Mouse (Mus musculus) hindbrain, embryonic 12.5 days (tissue): ENCODE results near the gene Usp7. TPM values are rescaled to one million over a fixed set of nuclear protein-coding genes. Genes with fewer than 3 reads are reported as not detected.

Experiments
- ATAC-seq: fragments of 200-750 bp; cut with Nextera tagmentation; 2 replicates; pipeline ENCODE4 v1.8.0; 2017; ENCODE audit warnings: moderate TSS enrichment; ENCODE audit not compliant: low FRiP score
- H3K27ac ChIP-seq: fragments of 300-500 bp; sonication (generic); 2 replicates; pipeline ENCODE4 v1.5.1; 2016; ENCODE audit warnings: mild to moderate bottlenecking
- H3K27me3 ChIP-seq: fragments of 300-500 bp; sonication (generic); 2 replicates; pipeline ENCODE4 v1.6.1; 2016; ENCODE audit warnings: mild to moderate bottlenecking
- H3K36me3 ChIP-seq: fragments of 300-500 bp; sonication (generic); 2 replicates; pipeline ENCODE4 v1.6.1; 2016; ENCODE audit warnings: mild to moderate bottlenecking
- H3K4me1 ChIP-seq: fragments of 300-500 bp; sonication (generic); 2 replicates; pipeline ENCODE4 v1.6.1; 2016
- H3K4me2 ChIP-seq: fragments of 300-500 bp; sonication (generic); replicated peaks from 2 replicates; pipeline ENCODE4 v1.6.1; 2016; ENCODE audit warnings: mild to moderate bottlenecking
- H3K4me3 ChIP-seq: fragments of 300-500 bp; sonication (generic); 2 replicates; pipeline ENCODE4 v1.5.1; 2016; ENCODE audit warnings: mild to moderate bottlenecking
- H3K9ac ChIP-seq: fragments of 300-500 bp; sonication (generic); 2 replicates; pipeline ENCODE4 v1.6.1; 2016; ENCODE audit warnings: mild to moderate bottlenecking, moderate library complexity
- H3K9me3 ChIP-seq: fragments of 300-500 bp; sonication (generic); replicated peaks from 2 replicates; pipeline ENCODE4 v1.6.1; 2016; ENCODE audit warnings: mild to moderate bottlenecking
- WGBS: fragments of 180-500 bp; shearing (Covaris S2); methylation state at CpG from one replicate; pipeline ENCODE4 v1.1.7; 2016; 5-methylcytosine and 5-hydroxymethylcytosine counted together
- polyA plus RNA-seq: library from polyadenylated mRNA; unstranded; fragments of >200 nt; fragmentation: Nextera tagmentation; extraction: Ambion mirVana; gene quantifications from 2 replicates; pipeline ENCODE4 v1.2.1, GENCODE M21; 2016

Usp7 gene
- polyA plus RNA-seq, 1 experiment from 2014 or later: 34.9 TPM

- ATAC-seq: no peak
- Histone ChIP-seq H3K27me3 (no peaks in the 10 kb centered on the region), H3K9me3 (no peaks in the 10 kb centered on the region), H3K27ac (no peak overlapping the region), H3K36me3 (peaks cover 46% of the 10 kb centered on the region), H3K4me3 (no peak overlapping the region), H3K9ac (no peak overlapping the region), H3K4me2 (no peak overlapping the region), H3K4me1 (no peaks in the 10 kb centered on the region)
Measured at GRCm38 (mm10) chr16:8687559-8688112, 104.5 kb downstream of the Usp7 start.

GRCm38 (mm10) chr16:8686871-8687535, 105.1 kb downstream of the Usp7 start:
- WGBS: 85% methylated on average over 11 of the region's 11 CpGs
- no peak overlapping the region for H3K4me2 ChIP-seq
- no peaks in the 10 kb centered on the region for H3K27me3 ChIP-seq
- H3K27ac ChIP-seq: no peak overlapping the region
- peak; percentile 38; the same call in 1 of the 2 replicates for ATAC-seq
- H3K4me3 ChIP-seq: no peak overlapping the region
- peaks cover 40% of the 10 kb centered on the region for H3K36me3 ChIP-seq
- H3K9me3 ChIP-seq: no peaks in the 10 kb centered on the region
- H3K9ac ChIP-seq: no peak overlapping the region
- H3K4me1 ChIP-seq: no peaks in the 10 kb centered on the region

- H3K27ac ChIP-seq: no peak overlapping the region
- H3K9ac ChIP-seq: no peak overlapping the region
- H3K4me1 ChIP-seq: no peaks in the 10 kb centered on the region
Measured at GRCm38 (mm10) chr16:8686121-8686870, 105.8 kb downstream of the Usp7 start.

GRCm38 (mm10) chr16:8685087-8685486, 107.0 kb downstream of the Usp7 start:
- Histone ChIP-seq H3K36me3 (peaks cover 21% of the 10 kb centered on the region), H3K4me2 (no peak overlapping the region), H3K9me3 (no peaks in the 10 kb centered on the region), H3K9ac (no peak overlapping the region), H3K4me3 (no peak overlapping the region), H3K27ac (no peak overlapping the region), H3K4me1 (no peaks in the 10 kb centered on the region), H3K27me3 (no peaks in the 10 kb centered on the region)
- 90% methylated on average over 4 of the region's 4 CpGs for WGBS
- no peak for ATAC-seq

More at GRCm38 (mm10) chr16:8686121-8686870, 105.8 kb downstream of the Usp7 start:
- Histone ChIP-seq H3K9me3 (no peaks in the 10 kb centered on the region), H3K4me2 (no peak overlapping the region), H3K4me3 (no peak overlapping the region), H3K27me3 (no peaks in the 10 kb centered on the region), H3K36me3 (peaks cover 33% of the 10 kb centered on the region)
- 59% methylated on average over 7 of the region's 7 CpGs for WGBS
- peak; percentile 38; the same call in 1 of the 2 replicates for ATAC-seq

DNA sequence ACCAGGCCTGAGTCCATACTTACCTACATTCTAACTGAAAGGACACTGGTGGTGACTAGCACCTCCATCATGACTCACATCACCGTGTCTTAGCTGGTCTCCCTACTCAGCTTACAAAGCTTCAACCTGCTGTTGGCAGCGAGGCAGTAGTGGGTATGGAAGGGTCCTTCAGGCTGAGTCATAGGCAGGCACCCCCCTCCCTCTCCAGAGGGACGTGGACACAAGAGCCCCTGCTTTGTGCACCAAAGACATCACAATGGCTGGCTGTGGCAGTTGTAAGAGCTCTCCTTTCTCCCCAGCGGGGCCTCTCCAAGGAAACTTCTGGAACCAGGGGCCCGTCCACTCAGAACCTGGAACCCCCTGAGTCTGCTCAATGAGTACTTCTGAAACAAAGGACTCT, 111.6 kb downstream of the Usp7 start, which contains the start of gene Gm5767:
TSS of gene Gm5767 (plus strand) at position 301 of the 400 bp plus-strand sequence.
- no peaks in the 10 kb centered on the region for H3K4me1 ChIP-seq
- H3K4me3 ChIP-seq: no peak within 1 kb of the TSS

DNA sequence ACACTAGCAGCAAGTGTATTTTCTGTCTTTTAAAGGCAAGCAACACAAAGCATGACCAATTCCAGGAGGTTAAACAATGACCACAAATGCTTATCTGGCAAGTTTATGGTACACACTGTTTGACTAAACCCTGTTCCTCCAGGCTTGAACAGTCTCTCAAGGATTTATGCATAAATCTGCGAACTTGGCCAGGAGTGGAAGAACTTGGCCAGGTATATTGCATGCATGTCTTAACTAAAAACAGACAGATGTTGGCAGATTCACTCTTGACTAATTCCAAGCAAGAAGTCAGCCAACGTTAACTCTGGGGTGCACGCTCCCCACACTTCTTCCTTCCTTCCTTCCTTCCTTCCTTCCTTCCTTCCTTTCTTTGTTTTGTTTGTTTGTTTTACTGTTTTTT, 112.3 kb downstream of the Usp7 start:
- 92% methylated on average over 3 of the region's 3 CpGs for WGBS
- Histone ChIP-seq H3K27me3 (no peaks in the 10 kb centered on the region), H3K9ac (no peak overlapping the region), H3K9me3 (no peaks in the 10 kb centered on the region), H3K4me3 (no peak overlapping the region), H3K27ac (no peak overlapping the region), H3K4me1 (no peaks in the 10 kb centered on the region), H3K36me3 (no peaks in the 10 kb centered on the region), H3K4me2 (no peak overlapping the region)
- ATAC-seq: no peak

More for the DNA sequence above, 111.6 kb downstream of the Usp7 start, which contains the start of gene Gm5767:
- no peak for ATAC-seq
- Histone ChIP-seq H3K9ac (no peak within 1 kb of the TSS), H3K27ac (no peak within 1 kb of the TSS), H3K4me2 (no peak within 1 kb of the TSS), H3K27me3 (no peaks in the 10 kb centered on the region), H3K9me3 (no peaks in the 10 kb centered on the region), H3K36me3 (no peaks in the 10 kb centered on the region; the same call in 1 of the 2 replicates)
- WGBS: 86% methylated on average over 5 of the region's 5 CpGs

DNA sequence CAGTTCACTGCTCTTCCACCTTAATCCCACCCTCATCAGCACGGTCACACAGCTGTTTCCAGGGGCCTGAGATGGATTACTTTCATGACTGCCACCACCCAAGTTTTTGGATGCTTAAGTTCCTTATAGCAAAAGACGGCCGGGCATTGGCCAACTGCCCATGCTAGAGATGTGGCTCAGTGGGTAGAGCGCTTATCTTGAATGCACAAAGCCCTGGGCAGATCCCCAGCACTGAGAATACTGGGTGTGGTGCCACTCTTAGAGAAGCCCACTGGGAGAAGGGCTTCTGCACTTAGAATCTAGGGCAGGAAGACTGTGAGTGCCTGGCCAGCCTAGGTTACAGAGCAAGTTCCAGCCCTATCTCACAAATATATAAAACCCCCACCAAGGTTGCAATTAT, 113.4 kb downstream of the Usp7 start:
- Histone ChIP-seq H3K4me2 (no peak overlapping the region), H3K27ac (no peak overlapping the region), H3K36me3 (no peaks in the 10 kb centered on the region), H3K9ac (no peak overlapping the region), H3K4me1 (no peaks in the 10 kb centered on the region), H3K27me3 (peaks cover 7% of the 10 kb centered on the region; the same call in 1 of the 2 replicates), H3K9me3 (no peaks in the 10 kb centered on the region), H3K4me3 (no peak overlapping the region)
- WGBS: 86% methylated on average over 4 of the region's 4 CpGs
- ATAC-seq: no peak

GRCm38 (mm10) chr16:8678035-8678434, 114.1 kb downstream of the Usp7 start:
- Histone ChIP-seq H3K4me1 (no peaks in the 10 kb centered on the region), H3K9me3 (no peaks in the 10 kb centered on the region), H3K27me3 (peaks cover 10% of the 10 kb centered on the region), H3K4me2 (no peak overlapping the region), H3K27ac (no peak overlapping the region), H3K4me3 (no peak overlapping the region), H3K9ac (no peak overlapping the region), H3K36me3 (no peaks in the 10 kb centered on the region)
- 48% methylated on average over 5 of the region's 5 CpGs for WGBS
- no peak for ATAC-seq

DNA sequence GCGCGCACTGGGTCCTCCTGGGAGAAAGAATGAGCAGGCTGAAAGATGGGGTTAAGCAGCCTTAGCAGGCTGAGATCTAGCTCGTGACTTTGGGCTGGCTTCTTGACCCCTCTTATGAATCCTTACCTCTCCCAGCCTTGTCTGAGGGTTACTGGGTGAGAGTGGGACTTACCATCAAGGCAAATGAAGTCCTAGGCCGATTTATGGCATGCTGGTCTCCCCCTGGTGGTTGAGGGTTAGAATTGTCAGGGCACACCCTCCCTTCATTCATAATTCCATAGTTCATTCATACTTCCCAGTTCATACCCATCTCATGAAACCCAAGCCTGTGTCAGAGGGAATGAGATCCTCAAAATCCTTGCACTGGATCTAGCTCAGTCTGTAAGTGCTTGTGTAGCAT, 115.3 kb downstream of the Usp7 start:
- Histone ChIP-seq H3K9ac (no peak overlapping the region), H3K27ac (no peak overlapping the region), H3K4me2 (no peak overlapping the region), H3K4me3 (no peak overlapping the region), H3K4me1 (no peaks in the 10 kb centered on the region), H3K36me3 (no peaks in the 10 kb centered on the region), H3K27me3 (peaks cover 13% of the 10 kb centered on the region), H3K9me3 (no peaks in the 10 kb centered on the region)
- 51% methylated on average over 4 of the region's 4 CpGs for WGBS
- ATAC-seq: no peak

DNA sequence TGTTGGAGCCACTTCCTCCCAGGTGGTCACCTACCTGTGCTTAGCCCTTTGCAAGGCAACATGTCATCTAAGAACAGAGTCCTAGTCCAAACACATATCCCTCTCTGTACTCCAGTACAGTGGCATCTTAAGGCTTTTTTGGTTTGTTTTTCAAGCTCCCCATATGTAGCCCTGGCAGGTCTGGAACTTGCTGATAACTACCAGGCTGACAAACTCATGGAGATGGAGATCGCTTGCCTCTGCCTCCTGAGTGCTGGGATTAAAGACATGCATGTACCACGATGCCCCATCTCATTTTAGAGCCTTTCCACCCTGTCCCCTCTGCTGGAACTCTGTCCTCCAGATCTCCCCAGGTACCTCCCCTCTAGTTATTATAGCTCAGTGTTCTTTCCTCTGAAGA, 115.9 kb downstream of the Usp7 start:
- no peak overlapping the region for H3K4me3 ChIP-seq
- no peaks in the 10 kb centered on the region for H3K9me3 ChIP-seq
- no peaks in the 10 kb centered on the region; the same call in 1 of the 2 replicates for H3K4me1 ChIP-seq
- H3K4me2 ChIP-seq: no peak overlapping the region
- no peak overlapping the region for H3K27ac ChIP-seq
- H3K9ac ChIP-seq: no peak overlapping the region
- WGBS: 72% methylated on average over 2 of the region's 2 CpGs
- ATAC-seq: no peak
- H3K27me3 ChIP-seq: peaks cover 13% of the 10 kb centered on the region
- H3K36me3 ChIP-seq: no peaks in the 10 kb centered on the region

- Histone ChIP-seq H3K4me2 (no peak overlapping the region), H3K9me3 (no peaks in the 10 kb centered on the region), H3K4me1 (peaks cover 6% of the 10 kb centered on the region), H3K4me3 (no peak overlapping the region), H3K36me3 (no peaks in the 10 kb centered on the region), H3K9ac (no peak overlapping the region), H3K27ac (no peak overlapping the region), H3K27me3 (peaks cover 13% of the 10 kb centered on the region)
- ATAC-seq: no peak
- WGBS: 89% methylated on average over 8 of the region's 8 CpGs
Measured at GRCm38 (mm10) chr16:8675559-8675958, 116.5 kb downstream of the Usp7 start.

GRCm38 (mm10) chr16:8674165-8674564, 117.9 kb downstream of the Usp7 start:
- Histone ChIP-seq H3K4me3 (no peak overlapping the region), H3K36me3 (no peaks in the 10 kb centered on the region), H3K27me3 (peaks cover 13% of the 10 kb centered on the region), H3K4me1 (peaks cover 19% of the 10 kb centered on the region), H3K9me3 (no peaks in the 10 kb centered on the region), H3K9ac (no peak overlapping the region), H3K27ac (no peak overlapping the region), H3K4me2 (no peak overlapping the region)
- 4% methylated on average over 8 of the region's 8 CpGs for WGBS
- ATAC-seq: no peak
